Mouse (Mus musculus) kidney, postnatal 0 days (tissue): ENCODE results near the gene Cep250. TPM values are rescaled to one million over a fixed set of nuclear protein-coding genes. Genes with fewer than 3 reads are reported as not detected.

Experiments used
- ATAC-seq: fragments of 200-750 bp; cut with Nextera tagmentation; replicated peaks from 2 replicates; pipeline ENCODE4 v1.8.0; 2017; ENCODE audit warnings: low read depth, moderate number of reproducible peaks, moderate TSS enrichment, moderate library complexity; ENCODE audit not compliant: low FRiP score
- DNase-seq: peaks from one replicate; pipeline ENCODE4 v3.0.0-alpha.2; 2016; ENCODE audit warnings: low spot score
- H3K27ac ChIP-seq: fragments of 300-500 bp; sonication (generic); 2 replicates; pipeline ENCODE4 v1.5.1; 2014; ENCODE audit warnings: mild to moderate bottlenecking
- H3K27me3 ChIP-seq: fragments of 300-500 bp; sonication (generic); 2 replicates; pipeline ENCODE4 v1.6.1; 2014; ENCODE audit warnings: low read length, mixed read lengths; ENCODE audit not compliant: insufficient read depth
- H3K36me3 ChIP-seq: fragments of 300-500 bp; sonication (generic); 2 replicates; pipeline ENCODE4 v1.6.1; 2014; ENCODE audit warnings: low read length, mixed read lengths; ENCODE audit not compliant: insufficient read depth
- H3K4me1 ChIP-seq: fragments of 300-500 bp; sonication (generic); replicated peaks from 2 replicates; pipeline ENCODE4 v1.6.1; 2014; ENCODE audit warnings: antibody characterized with exemption, low read length, mixed read lengths; ENCODE audit not compliant: insufficient read depth
- H3K4me2 ChIP-seq: fragments of 300-500 bp; sonication (generic); 2 replicates; pipeline ENCODE4 v1.6.1; 2014; ENCODE audit warnings: mild to moderate bottlenecking, low read length, moderate library complexity, mixed read lengths
- H3K4me3 ChIP-seq: fragments of 300-500 bp; sonication (generic); replicated peaks from 2 replicates; pipeline ENCODE4 v1.5.1; 2014; ENCODE audit warnings: low read depth, low read length
- H3K9ac ChIP-seq: fragments of 300-500 bp; sonication (generic); 2 replicates; pipeline ENCODE4 v1.6.1; 2014; ENCODE audit warnings: low read depth, low read length
- H3K9me3 ChIP-seq: fragments of 300-500 bp; sonication (generic); replicated peaks from 2 replicates; pipeline ENCODE4 v1.6.1; 2016; ENCODE audit warnings: low read length, inconsistent platforms, mixed read lengths
- CTCF ChIP-seq: IDR thresholded peaks from 2 replicates; pipeline ENCODE4 v1.5.1; 2016; ENCODE audit warnings: antibody characterized with exemption, low read depth, mild to moderate bottlenecking, moderate library complexity
- WGBS: fragments of 180-500 bp; shearing (Covaris S2); extraction: QIAGEN DNeasy Blood & Tissue Kit; methylation state at CpG from one replicate; pipeline ENCODE4 v1.1.7; 2014; 5-methylcytosine and 5-hydroxymethylcytosine counted together
- polyA plus RNA-seq: library from polyadenylated mRNA; unstranded; fragments of >200 nt; fragmentation: Nextera tagmentation; extraction: Ambion mirVana; gene quantifications from 2 replicates; pipeline ENCODE4 v1.2.1, GENCODE M21; 2015

The Cep250 gene
- polyA plus RNA-seq, 1 experiment from 2014 or later, result 10.1 TPM

DNA sequence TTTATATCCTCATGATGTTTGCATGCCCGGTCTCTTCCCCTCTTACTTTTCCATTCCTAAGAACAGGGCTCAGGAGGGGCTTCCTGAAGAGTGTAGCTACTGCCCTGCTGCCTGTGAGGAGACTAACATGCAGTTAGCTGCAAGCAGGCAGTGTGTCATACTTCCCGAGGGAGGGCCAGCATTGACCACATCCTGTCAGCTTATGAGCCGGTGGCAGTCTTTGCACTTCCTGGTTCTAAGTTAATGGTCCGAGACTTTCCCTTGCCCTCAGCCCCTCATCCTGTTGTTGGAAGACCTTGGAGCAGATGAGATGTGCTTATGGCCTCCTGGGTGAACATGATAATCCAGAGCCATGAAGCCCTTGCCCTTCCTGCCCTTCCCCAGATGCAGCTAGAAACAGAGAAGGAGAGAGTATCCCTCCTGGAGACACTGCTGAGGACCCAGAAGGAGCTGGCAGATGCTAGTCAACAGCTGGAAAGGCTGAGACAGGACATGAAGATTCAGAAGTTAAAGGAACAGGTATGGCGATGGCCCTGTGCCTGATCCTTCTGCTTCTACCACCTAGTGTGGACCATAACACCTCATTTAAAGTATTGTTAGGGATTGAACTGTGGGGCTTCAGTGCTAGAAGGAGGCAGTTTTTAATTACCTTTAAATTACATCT lies 23.2 kb downstream of the Cep250 start:
- Histone ChIP-seq H3K4me2 (no peak overlapping the region; the same call in 1 of the 2 replicates), H3K27ac (no peak overlapping the region; the same call in 1 of the 2 replicates), H3K4me1 (no peaks in the 10 kb centered on the region), H3K36me3 (peaks cover 69% of the 10 kb centered on the region), H3K9ac (no peak overlapping the region), H3K9me3 (no peaks in the 10 kb centered on the region), H3K4me3 (no peak overlapping the region), H3K27me3 (no peaks in the 10 kb centered on the region)
- ATAC-seq, result peak; percentile 46; the same call in 1 of the 2 replicates
- no peak for TF ChIP-seq CTCF
- peak; percentile 75 for DNase-seq
- 43% methylated on average over 5 of the region's 5 CpGs for WGBS

DNA sequence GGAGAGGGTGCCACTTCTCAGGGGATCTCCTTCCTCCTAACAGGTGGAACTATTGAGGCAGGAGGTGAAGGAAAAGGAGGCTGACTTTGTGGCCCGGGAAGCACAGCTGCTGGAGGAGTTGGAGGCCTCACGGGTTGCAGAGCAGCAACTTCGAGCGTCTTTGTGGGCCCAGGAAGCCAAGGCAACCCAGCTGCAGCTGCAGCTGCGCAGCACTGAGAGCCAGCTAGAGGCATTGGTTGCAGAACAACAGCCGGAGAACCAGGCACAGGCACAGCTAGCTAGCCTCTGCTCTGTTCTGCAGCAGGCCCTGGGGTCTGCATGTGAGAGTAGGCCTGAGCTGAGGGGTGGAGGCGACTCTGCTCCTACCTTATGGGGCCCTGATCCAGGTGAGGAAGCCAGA lies 29.5 kb downstream of the Cep250 start:
- H3K27me3 ChIP-seq, result no peaks in the 10 kb centered on the region
- TF ChIP-seq CTCF, result no peak
- H3K36me3 ChIP-seq, result peaks cover 80% of the 10 kb centered on the region
- no peak overlapping the region for H3K4me3 ChIP-seq
- H3K4me2 ChIP-seq, result no peak overlapping the region
- H3K9ac ChIP-seq, result no peak overlapping the region
- H3K4me1 ChIP-seq, result no peaks in the 10 kb centered on the region
- H3K9me3 ChIP-seq, result no peaks in the 10 kb centered on the region
- ATAC-seq, result no peak
- 93% methylated on average over 7 of the region's 7 CpGs for WGBS
- no peak for DNase-seq
- H3K27ac ChIP-seq, result no peak overlapping the region

DNA sequence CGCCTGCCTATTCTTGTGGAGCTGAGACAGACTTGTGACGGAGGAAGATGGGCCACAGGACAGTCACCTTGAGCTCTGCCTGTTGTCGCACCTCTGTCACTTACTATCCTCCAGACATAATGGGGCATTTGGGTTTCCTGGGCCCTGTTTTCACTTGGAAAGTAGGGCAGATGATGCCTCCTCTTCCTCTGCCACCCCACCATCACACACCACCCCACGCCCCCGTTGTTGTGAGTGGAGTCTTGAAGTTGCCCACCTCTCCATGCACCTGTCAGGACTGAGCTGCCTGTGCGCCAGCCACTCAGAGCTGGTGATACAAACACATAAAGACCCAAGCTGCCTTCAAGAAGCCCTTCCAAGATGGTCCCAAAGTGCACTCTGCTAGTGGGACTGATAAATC lies 30.9 kb downstream of the Cep250 start:
- no peak for ATAC-seq

GRCm38 (mm10) chr2:155989085-155989484 lies 32.8 kb downstream of the Cep250 start:
- H3K4me1 ChIP-seq, result no peaks in the 10 kb centered on the region
- DNase-seq (no peak), ATAC-seq (no peak)
- H3K27me3 ChIP-seq, result no peaks in the 10 kb centered on the region
- H3K9me3 ChIP-seq, result no peaks in the 10 kb centered on the region
- 74% methylated on average over 4 of the region's 4 CpGs for WGBS
- H3K9ac ChIP-seq, result no peak overlapping the region
- H3K36me3 ChIP-seq, result peaks cover 86% of the 10 kb centered on the region
- no peak overlapping the region for H3K4me3 ChIP-seq
- no peak overlapping the region for H3K27ac ChIP-seq
- no peak overlapping the region for H3K4me2 ChIP-seq
- no peak for TF ChIP-seq CTCF

More for the DNA sequence above, 30.9 kb downstream of the Cep250 start:
- Histone ChIP-seq H3K9me3 (no peaks in the 10 kb centered on the region), H3K27ac (no peak overlapping the region), H3K4me1 (no peaks in the 10 kb centered on the region), H3K4me3 (no peak overlapping the region), H3K4me2 (no peak overlapping the region), H3K27me3 (no peaks in the 10 kb centered on the region), H3K36me3 (peaks cover 81% of the 10 kb centered on the region), H3K9ac (no peak overlapping the region)
- no peak for DNase-seq
- TF ChIP-seq CTCF, result no peak
- 98% methylated on average over 6 of the region's 6 CpGs for WGBS

DNA sequence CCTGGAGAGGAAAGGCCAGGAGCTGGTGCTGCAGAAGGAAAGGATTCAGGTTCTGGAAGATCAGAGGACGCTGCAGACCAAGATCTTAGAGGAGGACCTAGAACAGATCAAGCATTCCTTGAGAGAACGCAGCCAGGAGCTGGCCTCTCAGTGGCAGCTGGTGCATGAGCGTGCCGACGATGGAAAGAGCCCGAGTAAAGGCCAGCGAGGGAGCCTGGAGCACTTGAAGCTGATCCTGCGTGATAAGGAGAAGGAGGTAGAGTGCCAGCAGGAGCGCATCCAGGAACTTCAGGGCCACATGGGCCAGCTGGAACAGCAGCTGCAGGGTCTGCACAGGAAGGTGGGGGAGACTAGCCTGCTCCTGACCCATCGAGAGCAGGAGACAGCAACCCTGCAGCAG lies 34.9 kb downstream of the Cep250 start:
- H3K27ac ChIP-seq, result no peak overlapping the region
- no peaks in the 10 kb centered on the region for H3K27me3 ChIP-seq
- H3K4me3 ChIP-seq, result no peak overlapping the region
- no peak for TF ChIP-seq CTCF
- ATAC-seq (no peak), DNase-seq (no peak)
- no peaks in the 10 kb centered on the region for H3K4me1 ChIP-seq
- no peak overlapping the region for H3K4me2 ChIP-seq
- no peaks in the 10 kb centered on the region for H3K9me3 ChIP-seq
- H3K9ac ChIP-seq, result no peak overlapping the region
- WGBS, result 90% methylated on average over 10 of the region's 10 CpGs
- H3K36me3 ChIP-seq, result peaks cover 84% of the 10 kb centered on the region

GRCm38 (mm10) chr2:155991863-155992321 lies 35.6 kb downstream of the Cep250 start:
- no peak overlapping the region for H3K4me3 ChIP-seq
- no peak overlapping the region for H3K4me2 ChIP-seq
- TF ChIP-seq CTCF, result no peak
- no peak overlapping the region for H3K27ac ChIP-seq
- peaks cover 79% of the 10 kb centered on the region for H3K36me3 ChIP-seq
- H3K9ac ChIP-seq, result no peak overlapping the region
- H3K4me1 ChIP-seq, result no peaks in the 10 kb centered on the region
- DNase-seq (no peak), ATAC-seq (no peak)
- H3K27me3 ChIP-seq, result no peaks in the 10 kb centered on the region
- no peaks in the 10 kb centered on the region for H3K9me3 ChIP-seq
- 85% methylated on average over 14 of the region's 14 CpGs for WGBS
